Mouse (Mus musculus) lung, embryonic 14.5 days (tissue): ENCODE data around the gene Lama4. TPM values are rescaled to one million over a fixed set of nuclear protein-coding genes. Genes with fewer than 3 reads are reported as not detected.

ENCODE experiments used
- ATAC-seq: fragments of 200-750 bp; cut with Nextera tagmentation; 2 replicates; pipeline ENCODE4 v1.8.0; 2017; ENCODE audit warnings: mild to moderate bottlenecking, moderate TSS enrichment, moderate library complexity; ENCODE audit not compliant: insufficient read depth
- DNase-seq: peaks from one replicate; pipeline ENCODE4 v3.0.0-alpha.2; 2015
- H3K27ac ChIP-seq: fragments of 300-500 bp; sonication (generic); 2 replicates; pipeline ENCODE4 v1.5.1; 2014; ENCODE audit warnings: low read depth, mild to moderate bottlenecking, moderate library complexity
- H3K27me3 ChIP-seq: fragments of 300-500 bp; sonication (generic); 2 replicates; pipeline ENCODE4 v1.6.1; 2014; ENCODE audit warnings: low read length, control low read depth; ENCODE audit not compliant: insufficient read depth
- H3K36me3 ChIP-seq: fragments of 300-500 bp; sonication (generic); 2 replicates; pipeline ENCODE4 v1.6.1; 2014; ENCODE audit warnings: control low read depth; ENCODE audit not compliant: insufficient read depth
- H3K4me1 ChIP-seq: fragments of 300-500 bp; sonication (generic); 2 replicates; pipeline ENCODE4 v1.6.1; 2014; ENCODE audit warnings: antibody characterized with exemption, control low read depth; ENCODE audit not compliant: insufficient read depth
- H3K4me2 ChIP-seq: fragments of 300-500 bp; sonication (generic); 2 replicates; pipeline ENCODE4 v1.6.1; 2014; ENCODE audit warnings: mild to moderate bottlenecking
- H3K4me3 ChIP-seq: fragments of 300-500 bp; sonication (generic); 2 replicates; pipeline ENCODE4 v1.5.1; 2014; ENCODE audit warnings: low read depth, low read length
- H3K9ac ChIP-seq: fragments of 300-500 bp; sonication (generic); 2 replicates; pipeline ENCODE4 v1.6.1; 2014
- H3K9me3 ChIP-seq: fragments of 300-500 bp; sonication (generic); 2 replicates; pipeline ENCODE4 v1.6.1; 2016; ENCODE audit warnings: low read depth, low read length, control low read depth
- CTCF ChIP-seq: IDR thresholded peaks from 2 replicates; pipeline ENCODE4 v1.5.1; 2016; ENCODE audit warnings: antibody characterized with exemption, low read depth
- WGBS: fragments of 180-500 bp; shearing (Covaris S2); extraction: QIAGEN DNeasy Blood & Tissue Kit; methylation state at CpG from one replicate; pipeline ENCODE4 v1.1.7; 2014; 5-methylcytosine and 5-hydroxymethylcytosine counted together
- polyA plus RNA-seq: library from polyadenylated mRNA; unstranded; fragments of >200 nt; fragmentation: Nextera tagmentation; extraction: Ambion mirVana; gene quantifications from 2 replicates; pipeline ENCODE4 v1.2.1, GENCODE M21; 2014

Lama4 gene
- polyA plus RNA-seq, 1 experiment from 2014 or later, result 111 TPM

- WGBS, result 48% methylated on average over 4 of the region's 4 CpGs
Observed at GRCm38 (mm10) chr10:39109489-39109874, 144.2 kb downstream of the Lama4 start.

DNA sequence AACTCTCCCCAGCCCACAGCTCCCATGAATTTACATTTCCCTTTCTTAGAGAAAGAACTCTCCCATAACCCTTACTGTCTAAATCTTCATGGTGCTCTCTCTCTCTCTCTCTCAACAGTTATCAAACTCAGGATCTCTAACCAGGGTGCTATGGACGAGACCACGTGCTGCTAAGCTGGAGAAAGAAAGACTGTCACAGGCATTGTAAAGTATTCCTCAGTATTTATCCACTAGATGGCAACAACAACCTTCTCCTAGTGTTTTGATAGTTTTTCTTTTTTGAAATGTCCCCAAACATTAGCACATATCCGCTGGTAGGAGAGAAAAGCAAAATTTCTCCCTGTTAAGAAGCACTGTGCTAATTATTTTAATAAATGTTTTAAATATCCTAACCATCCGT is 156.1 kb downstream of the Lama4 start:
- no peaks in the 10 kb centered on the region for H3K9me3 ChIP-seq
- no peaks in the 10 kb centered on the region for H3K27me3 ChIP-seq
- WGBS, result 31% methylated on average over 4 of the region's 4 CpGs
- H3K27ac ChIP-seq, result no peak overlapping the region
- DNase-seq (peak; percentile 62), ATAC-seq (no peak)
- no peak overlapping the region for H3K4me3 ChIP-seq
- H3K4me2 ChIP-seq, result no peak overlapping the region
- H3K4me1 ChIP-seq, result no peaks in the 10 kb centered on the region
- H3K9ac ChIP-seq, result no peak overlapping the region
- TF ChIP-seq CTCF, result peak; percentile 52
- H3K36me3 ChIP-seq, result no peaks in the 10 kb centered on the region

More at GRCm38 (mm10) chr10:39109489-39109874, 144.2 kb downstream of the Lama4 start:
- no peak overlapping the region for H3K9ac ChIP-seq
- H3K27me3 ChIP-seq, result no peaks in the 10 kb centered on the region
- no peak overlapping the region for H3K4me2 ChIP-seq
- ATAC-seq, result no peak
- H3K27ac ChIP-seq, result no peak overlapping the region
- no peaks in the 10 kb centered on the region for H3K4me1 ChIP-seq
- H3K36me3 ChIP-seq, result peaks cover 51% of the 10 kb centered on the region; the same call in 1 of the 2 replicates
- DNase-seq, result no peak
- no peaks in the 10 kb centered on the region for H3K9me3 ChIP-seq
- H3K4me3 ChIP-seq, result no peak overlapping the region
- TF ChIP-seq CTCF, result no peak

GRCm38 (mm10) chr10:39133462-39134310 is 168.4 kb downstream of the Lama4 start, which contains the start of the genes Fam229b and Tube1:
Gene Fam229b, minus strand, starts transcription at chr10:39133914.
Gene Tube1, plus strand, starts transcription at chr10:39133976.
- H3K4me3 ChIP-seq, result peak within 1 kb of the TSS; percentile 73
- no peaks in the 10 kb centered on the region for H3K27me3 ChIP-seq
- H3K27ac ChIP-seq, result no peak within 1 kb of the TSS
- H3K9me3 ChIP-seq, result no peaks in the 10 kb centered on the region
- peaks cover 13% of the 10 kb centered on the region for H3K36me3 ChIP-seq
- TF ChIP-seq CTCF, result no peak
- ATAC-seq (peak; percentile 91), DNase-seq (peak; percentile 98)
- peak within 1 kb of the TSS; percentile 78 for H3K9ac ChIP-seq
- H3K4me2 ChIP-seq, result peak within 1 kb of the TSS; percentile 81
- no peaks in the 10 kb centered on the region; the same call in 1 of the 2 replicates for H3K4me1 ChIP-seq
- WGBS, result 4% methylated on average over 47 of the region's 47 CpGs

DNA sequence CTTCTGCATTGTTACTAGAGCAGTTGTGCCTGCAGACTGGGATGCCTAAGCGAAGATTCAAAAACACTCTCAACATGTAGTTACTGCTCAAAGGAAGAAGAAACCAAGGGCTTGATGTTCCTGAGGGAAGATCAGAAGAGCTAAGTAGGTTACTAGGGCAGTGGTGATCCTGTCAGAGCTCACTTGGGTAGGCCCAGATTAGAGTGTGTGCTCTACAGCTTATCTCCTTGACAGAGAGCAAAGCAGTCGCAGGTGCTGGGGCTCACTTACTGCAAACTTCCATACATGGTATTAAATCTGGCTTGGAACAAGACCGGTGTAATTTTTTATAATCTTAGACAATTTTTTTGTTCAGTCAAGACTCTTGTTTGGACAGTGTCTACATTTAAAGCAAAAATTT is 172.5 kb downstream of the Lama4 start:
- DNase-seq (no peak), ATAC-seq (no peak)
- Histone ChIP-seq H3K4me1 (no peaks in the 10 kb centered on the region; the same call in 1 of the 2 replicates), H3K9me3 (no peaks in the 10 kb centered on the region), H3K4me2 (no peak overlapping the region), H3K27me3 (no peaks in the 10 kb centered on the region), H3K9ac (no peak overlapping the region), H3K27ac (no peak overlapping the region), H3K4me3 (no peak overlapping the region), H3K36me3 (peaks cover 43% of the 10 kb centered on the region)
- 84% methylated on average over 3 of the region's 3 CpGs for WGBS
- no peak for TF ChIP-seq CTCF

DNA sequence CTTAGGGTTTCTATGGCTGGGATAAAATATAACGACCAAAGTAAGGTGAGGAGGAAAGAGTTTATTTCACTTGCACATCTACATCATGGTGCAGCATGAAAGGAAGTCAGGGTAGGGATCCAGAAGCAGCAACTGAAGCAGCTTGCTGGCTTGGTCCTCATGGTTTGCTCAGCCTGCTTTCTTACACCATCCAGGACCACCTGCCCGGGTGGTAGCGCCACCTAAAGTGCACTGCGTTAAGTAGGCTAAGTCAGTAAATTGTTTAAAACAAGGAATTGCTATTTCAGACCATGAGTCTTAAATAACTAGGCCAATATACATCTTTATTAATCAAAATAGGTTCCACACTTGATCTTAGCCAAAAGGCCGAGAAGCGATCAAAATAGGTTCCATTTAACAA is 173.4 kb downstream of the Lama4 start:
- ATAC-seq (no peak), DNase-seq (no peak)
- H3K36me3 ChIP-seq, result peaks cover 51% of the 10 kb centered on the region
- no peak for TF ChIP-seq CTCF
- no peak overlapping the region for H3K27ac ChIP-seq
- WGBS, result 86% methylated on average over 6 of the region's 6 CpGs
- no peaks in the 10 kb centered on the region for H3K27me3 ChIP-seq
- no peak overlapping the region for H3K4me3 ChIP-seq
- no peak overlapping the region for H3K4me2 ChIP-seq
- H3K9me3 ChIP-seq, result no peaks in the 10 kb centered on the region
- H3K4me1 ChIP-seq, result no peaks in the 10 kb centered on the region; the same call in 1 of the 2 replicates
- no peak overlapping the region for H3K9ac ChIP-seq

GRCm38 (mm10) chr10:39140843-39141242 is 175.5 kb downstream of the Lama4 start:
- no peaks in the 10 kb centered on the region for H3K4me1 ChIP-seq
- H3K27ac ChIP-seq, result no peak overlapping the region
- no peaks in the 10 kb centered on the region for H3K27me3 ChIP-seq
- DNase-seq, result no peak
- no peak overlapping the region for H3K4me3 ChIP-seq
- no peak for TF ChIP-seq CTCF
- H3K4me2 ChIP-seq, result no peak overlapping the region
- peaks cover 69% of the 10 kb centered on the region for H3K36me3 ChIP-seq
- WGBS, result 60% methylated on average over 14 of the region's 14 CpGs
- H3K9ac ChIP-seq, result no peak overlapping the region
- H3K9me3 ChIP-seq, result no peaks in the 10 kb centered on the region
- no peak for ATAC-seq

DNA sequence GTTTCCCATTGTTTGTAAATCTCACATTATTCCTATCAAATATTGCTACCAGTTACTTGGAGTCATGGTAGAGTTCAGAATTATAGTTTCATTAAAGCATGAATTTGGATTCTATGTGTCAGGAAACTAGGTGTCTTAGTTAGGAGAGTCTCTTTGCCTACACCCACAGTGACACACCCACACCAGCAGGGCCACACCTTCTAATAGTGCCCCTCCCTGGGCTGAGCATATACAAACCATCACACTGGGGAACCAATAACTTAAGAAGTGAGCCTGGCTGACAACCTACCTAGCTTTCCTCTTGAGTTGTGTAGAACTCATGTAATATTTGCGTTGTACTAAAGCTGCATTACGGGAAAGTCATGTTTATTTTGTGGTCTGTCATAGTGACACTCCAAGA is 176.1 kb downstream of the Lama4 start:
- ATAC-seq (no peak), DNase-seq (no peak)
- no peaks in the 10 kb centered on the region for H3K4me1 ChIP-seq
- no peak overlapping the region for H3K27ac ChIP-seq
- H3K36me3 ChIP-seq, result peaks cover 75% of the 10 kb centered on the region
- no peak overlapping the region for H3K4me3 ChIP-seq
- whole genome bisulfite sequencing, result 85% methylated on average over 2 of the region's 2 CpGs
- H3K27me3 ChIP-seq, result no peaks in the 10 kb centered on the region
- H3K9ac ChIP-seq, result no peak overlapping the region
- H3K9me3 ChIP-seq, result no peaks in the 10 kb centered on the region
- H3K4me2 ChIP-seq, result no peak overlapping the region
- no peak for TF ChIP-seq CTCF
